Mouse (Mus musculus) liver, embryonic 14.5 days (tissue): ENCODE measurements around the gene Med13l.
A peak's percentile ranks its signal among the peaks of the same experiment; 100 is the strongest.

ENCODE experiments used
- CTCF ChIP-seq: IDR thresholded peaks from 2 replicates; pipeline ENCODE4 v1.5.1; 2016; ENCODE audit warnings: antibody characterized with exemption, low read depth, control low read depth
- EP300 ChIP-seq: IDR thresholded peaks from 2 replicates; pipeline ENCODE4 v1.6.1; 2016; ENCODE audit warnings: antibody characterized with exemption, low read depth

DNA sequence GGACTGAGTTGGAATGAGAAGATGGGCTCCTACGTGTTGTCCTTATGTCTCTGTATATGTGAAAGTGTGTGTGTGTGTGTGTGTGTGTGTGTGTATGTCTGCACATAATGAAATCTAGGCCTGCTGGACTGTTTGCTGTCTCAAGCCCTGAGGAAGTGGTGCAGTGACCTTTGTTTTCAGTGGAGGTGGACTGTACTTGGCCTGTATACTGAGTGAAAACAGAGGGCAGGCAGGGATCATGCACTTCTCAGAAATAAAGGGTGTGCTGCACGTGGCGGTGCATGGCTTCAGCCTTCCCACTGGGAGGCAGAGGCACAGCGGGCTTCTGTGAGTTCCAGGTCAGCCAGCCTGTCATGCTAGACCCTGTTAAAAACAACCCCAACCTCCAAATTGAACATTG is 11.0 kb downstream of the Med13l start:
- TF ChIP-seq CTCF (peak; percentile 32), EP300 (no peak)
